In genomic region chr5:3650881-3651280, GRCm38 (mm10) we compare ENCODE assay signal across 27 mouse cellular contexts. TPM values are rescaled to one million over a fixed set of nuclear protein-coding genes. Genes with fewer than 3 reads are reported as not detected.
"Had no signal": no experiment of that assay in that cellular context is flagged by ENCODE, and none has a peak within 500 bp of the region (broad histone marks: within the 10 kb centered on the region; RNA-seq: fewer than 3 reads in every experiment).

Gene Tmbim7 (plus strand): TSS chr5:3651181.

- H3K36me3 ChIP-seq: midbrain, embryonic 10.5 days; midbrain, embryonic 12.5 days; neural tube, embryonic 13.5 days; neural tube, embryonic 15.5 days had no signal

- H3K27me3 ChIP-seq: midbrain, embryonic 12.5 days; neural tube, embryonic 13.5 days; neural tube, embryonic 15.5 days had no signal

- DNase-seq: lung, adult 18-20 months; lung, embryonic 14.5 days; lung, postnatal 10 days; lung, postnatal 4 days; midbrain, embryonic 14.5 days; retina, postnatal 1 day; right cerebral cortex, adult 18-20 months; right cerebral cortex, postnatal 25 days; right cerebral cortex, postnatal 4 days; spleen, adult 18-20 months; thymus, adult 18-20 months; thymus, postnatal 14 days; thymus, postnatal 36 days had no signal

- H3K27ac ChIP-seq: midbrain, embryonic 10.5 days; midbrain, embryonic 12.5 days; neural tube, embryonic 13.5 days; neural tube, embryonic 15.5 days had no signal

- H3K4me3 ChIP-seq: midbrain, embryonic 10.5 days; midbrain, embryonic 12.5 days; myocyte; neural tube, embryonic 13.5 days; neural tube, embryonic 15.5 days had no signal

RNA-seq across cellular contexts. Expression of gene Tmbim7, which starts in this region (rescaled TPM):
- total RNA-seq: megakaryocyte, adult 5-6 weeks had no signal
- polyA plus RNA-seq: liver, embryonic 16.5 days; lung, embryonic 14.5 days; lung, embryonic 16.5 days; midbrain, embryonic 10.5 days; midbrain, embryonic 14.5 days; midbrain, embryonic 16.5 days; myocyte; neural tube, embryonic 11.5 days; neural tube, embryonic 13.5 days; neural tube, embryonic 15.5 days; small intestine, adult 2 months; stomach, embryonic 14.5 days; stomach, embryonic 16.5 days; thymus, postnatal 0 days had no signal
